Mouse (Mus musculus) Muller cell, postnatal 12 days (primary cell): ENCODE measurements around the gene Nol7.

Experiments used
- DNase-seq: peaks from one replicate; pipeline ENCODE4 v3.0.0-alpha.2; 2015; ENCODE audit errors: inconsistent ontology term

Nol7 gene

GRCm38 (mm10) chr13:43398297-43399080 is at the start of gene Nol7:
Gene Nol7 (plus strand): TSS chr13:43398390.
- DNase-seq, result peak; percentile 96

GRCm38 (mm10) chr13:43349376-43349775 is 48.8 kb upstream of the Nol7 start:
- DNase-seq, result peak; percentile 53

- DNase-seq, result no peak
These were observed 47.6 kb upstream of the Nol7 start for GRCm38 (mm10) chr13:43350489-43351169.

- DNase-seq, result no peak
These were observed 44.8 kb upstream of the Nol7 start for GRCm38 (mm10) chr13:43353356-43353755.

- no peak for DNase-seq
These were observed 43.8 kb upstream of the Nol7 start for GRCm38 (mm10) chr13:43354362-43354761.

GRCm38 (mm10) chr13:43356346-43357125 is 41.7 kb upstream of the Nol7 start:
- no peak for DNase-seq

- no peak for DNase-seq
These were observed 37.7 kb upstream of the Nol7 start for GRCm38 (mm10) chr13:43360534-43360933.

GRCm38 (mm10) chr13:43362353-43362752 is 35.8 kb upstream of the Nol7 start:
- DNase-seq, result no peak

- peak; percentile 87 for DNase-seq
These were observed 33.0 kb upstream of the Nol7 start, which contains the start of gene Sirt5 for GRCm38 (mm10) chr13:43364985-43365824. Gene Sirt5 (plus strand): TSS chr13:43365496.

- no peak for DNase-seq
These were observed 32.4 kb upstream of the Nol7 start for GRCm38 (mm10) chr13:43365825-43366184.

GRCm38 (mm10) chr13:43370063-43370462 is 28.1 kb upstream of the Nol7 start:
- DNase-seq, result no peak

GRCm38 (mm10) chr13:43372892-43373291 is 25.3 kb upstream of the Nol7 start:
- DNase-seq, result no peak

- no peak for DNase-seq
These were observed 24.0 kb upstream of the Nol7 start for GRCm38 (mm10) chr13:43374205-43374604.

GRCm38 (mm10) chr13:43374918-43375432 is 23.2 kb upstream of the Nol7 start:
- DNase-seq, result no peak

- DNase-seq, result no peak
These were observed 18.2 kb upstream of the Nol7 start for GRCm38 (mm10) chr13:43379989-43380388.

GRCm38 (mm10) chr13:43385321-43385720 is 12.9 kb upstream of the Nol7 start:
- DNase-seq, result no peak

- no peak for DNase-seq
These were observed 392 bp upstream of the Nol7 start for GRCm38 (mm10) chr13:43397700-43398296.

- no peak for DNase-seq
These were observed 1.4 kb downstream of the Nol7 start for GRCm38 (mm10) chr13:43399576-43399975.

GRCm38 (mm10) chr13:43412311-43412710 is 14.1 kb downstream of the Nol7 start:
- no peak for DNase-seq

- no peak for DNase-seq
These were observed 15.4 kb downstream of the Nol7 start for GRCm38 (mm10) chr13:43413611-43414010.

- DNase-seq, result no peak
These were observed 17.1 kb downstream of the Nol7 start for GRCm38 (mm10) chr13:43415249-43415648.
